Mouse (Mus musculus) forebrain, embryonic 13.5 days (tissue): Measurements from ENCODE around the gene Gm8374. TPM values are rescaled to one million over a fixed set of nuclear protein-coding genes. Genes with fewer than 3 reads are reported as not detected.
A peak's percentile ranks its signal among the peaks of the same experiment; 100 is the strongest.
"Not testable (repeated sequence)": the region's sequence is repeated elsewhere in the genome, so short reads cannot be mapped to it uniquely, and the experiment has no call there.

Source experiments
- ATAC-seq: fragments of 200-750 bp; cut with Nextera tagmentation; 2 replicates; pipeline ENCODE4 v1.8.0; 2017
- H3K27ac ChIP-seq: fragments of 300-500 bp; sonication (generic); 2 replicates; pipeline ENCODE4 v1.5.1; 2015; ENCODE audit warnings: inconsistent platforms, mild to moderate bottlenecking, moderate library complexity
- H3K27me3 ChIP-seq: fragments of 300-500 bp; sonication (generic); 2 replicates; pipeline ENCODE4 v1.6.1; 2015; ENCODE audit warnings: mild to moderate bottlenecking, inconsistent platforms
- H3K36me3 ChIP-seq: fragments of 300-500 bp; sonication (generic); 2 replicates; pipeline ENCODE4 v1.6.1; 2015; ENCODE audit warnings: mild to moderate bottlenecking, inconsistent platforms; ENCODE audit not compliant: poor library complexity, severe bottlenecking
- H3K4me1 ChIP-seq: fragments of 300-500 bp; sonication (generic); 2 replicates; pipeline ENCODE4 v1.6.1; 2015; ENCODE audit warnings: inconsistent platforms
- H3K4me2 ChIP-seq: fragments of 300-500 bp; sonication (generic); 2 replicates; pipeline ENCODE4 v1.6.1; 2015; ENCODE audit warnings: inconsistent platforms, mild to moderate bottlenecking, moderate library complexity
- H3K4me3 ChIP-seq: fragments of 300-500 bp; sonication (generic); 2 replicates; pipeline ENCODE4 v1.5.1; 2015; ENCODE audit warnings: mild to moderate bottlenecking, inconsistent platforms
- H3K9ac ChIP-seq: fragments of 300-500 bp; sonication (generic); 2 replicates; pipeline ENCODE4 v1.6.1; 2015; ENCODE audit warnings: mild to moderate bottlenecking, inconsistent platforms
- H3K9me3 ChIP-seq: fragments of 300-500 bp; sonication (generic); replicated peaks from 2 replicates; pipeline ENCODE4 v1.6.1; 2016; ENCODE audit warnings: inconsistent platforms
- WGBS: fragments of 180-500 bp; shearing (Covaris S2); methylation state at CpG from one replicate; pipeline ENCODE4 v1.1.7; 2015; 5-methylcytosine and 5-hydroxymethylcytosine counted together
- polyA plus RNA-seq: library from polyadenylated mRNA; unstranded; fragments of >200 nt; fragmentation: Nextera tagmentation; extraction: Ambion mirVana; gene quantifications from 2 replicates; pipeline ENCODE4 v1.2.1, GENCODE M21; 2015

The Gm8374 gene
- polyA plus RNA-seq, result not detected in 2 replicates

GRCm38 (mm10) chr14:7365034-7365433 is at the start of gene Gm8374:
Gm8374 (minus strand) TSS chr14:7365134.
- H3K9me3 ChIP-seq, H3K4me1 ChIP-seq, H3K27ac ChIP-seq, H3K36me3 ChIP-seq, ATAC-seq, H3K4me2 ChIP-seq, H3K4me3 ChIP-seq, H3K27me3 ChIP-seq, H3K9ac ChIP-seq: not testable (repeated sequence)
- 86% methylated on average over 3 of the region's 3 CpGs for WGBS

DNA sequence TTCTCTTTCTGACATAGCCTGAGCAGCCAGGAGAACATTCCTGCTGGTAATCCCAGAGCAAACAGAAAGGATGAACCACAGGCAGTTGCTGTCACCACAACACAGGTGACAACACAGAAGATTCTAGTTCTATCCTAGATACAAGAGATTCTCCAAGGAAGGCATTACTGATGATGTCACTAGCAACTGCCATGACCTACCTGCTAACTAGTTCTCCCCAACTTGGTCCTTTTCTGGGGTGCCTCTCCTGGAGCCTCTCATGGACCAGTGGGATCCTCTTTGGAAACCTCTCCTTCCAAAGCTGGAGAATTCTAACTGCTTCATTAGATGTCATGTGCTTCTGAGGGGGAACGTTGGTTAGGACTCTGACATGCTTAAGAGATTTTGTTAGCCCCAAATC is 32.6 kb downstream of the Gm8374 start, which contains the start of gene Gm5797:
Gm5797 (minus strand) TSS at position 101 of the 400 bp plus-strand sequence.
- not testable (repeated sequence) for H3K27ac ChIP-seq, H3K27me3 ChIP-seq, H3K36me3 ChIP-seq, H3K4me1 ChIP-seq, ATAC-seq, H3K9ac ChIP-seq, H3K4me3 ChIP-seq, H3K4me2 ChIP-seq, H3K9me3 ChIP-seq
- no CpG with 5 or more reads among the region's 1 CpGs for WGBS

DNA sequence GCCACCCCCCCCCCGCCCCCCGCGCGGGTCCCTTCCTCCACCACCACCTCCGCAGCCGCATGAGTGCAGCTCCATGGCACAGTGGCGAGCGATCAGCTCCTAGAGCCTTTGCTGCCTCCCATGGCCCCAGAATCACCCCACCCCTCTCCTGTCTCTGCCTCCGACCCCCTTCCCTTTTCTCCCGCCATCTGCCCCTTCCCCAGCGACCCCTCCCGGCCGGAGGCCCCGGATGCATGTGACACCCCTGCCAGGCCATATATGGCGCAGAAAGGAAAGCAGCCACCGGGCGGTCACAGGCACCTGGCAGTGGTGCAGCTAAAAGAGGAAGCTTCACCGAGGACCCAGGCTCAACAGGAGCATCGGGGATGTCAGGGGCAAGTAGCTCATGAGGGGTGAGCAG is 49.8 kb downstream of the Gm8374 start:
- not testable (repeated sequence) for H3K9me3 ChIP-seq, H3K4me1 ChIP-seq, H3K36me3 ChIP-seq, H3K27ac ChIP-seq, H3K27me3 ChIP-seq, ATAC-seq
- H3K4me3 ChIP-seq, result peak overlapping the region; percentile 49
- H3K4me2 ChIP-seq, result peak overlapping the region; percentile 64
- 1% methylated on average over 11 of the region's 19 CpGs for WGBS
- H3K9ac ChIP-seq, result peak overlapping the region; percentile 70

DNA sequence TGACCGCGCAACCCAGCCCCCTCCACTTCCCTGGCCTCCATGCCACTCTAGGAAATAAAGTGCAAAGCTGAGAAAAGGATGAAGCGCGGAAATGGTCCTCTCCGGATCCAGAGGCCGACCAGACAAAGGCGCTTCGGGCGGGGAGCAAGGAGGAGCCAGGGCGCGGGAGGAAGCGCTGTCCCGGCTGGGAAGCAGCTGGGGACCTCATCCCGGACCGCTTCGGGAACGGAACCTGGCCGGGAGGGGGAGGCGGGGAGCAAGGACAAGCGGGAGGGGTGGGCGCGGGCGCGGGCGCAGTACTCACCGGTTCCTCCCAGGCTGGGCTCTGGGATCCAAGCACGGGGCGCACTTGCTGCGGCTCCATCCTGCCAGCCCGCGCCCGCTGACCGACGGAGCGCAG is 50.3 kb downstream of the Gm8374 start, which contains the start of gene Gm3739:
Gm3739 (minus strand) TSS at position 389 of the 400 bp plus-strand sequence.
- not testable (repeated sequence) for H3K27me3 ChIP-seq, H3K36me3 ChIP-seq, ATAC-seq, H3K9me3 ChIP-seq, H3K4me1 ChIP-seq, H3K27ac ChIP-seq
- peak within 1 kb of the TSS; percentile 70 for H3K9ac ChIP-seq
- peak within 1 kb of the TSS; percentile 64 for H3K4me2 ChIP-seq
- 0% methylated on average over 5 of the region's 35 CpGs for WGBS
- peak within 1 kb of the TSS; percentile 49 for H3K4me3 ChIP-seq

Other genes with a start within 250 kb of the Gm8374 start
- not detected in 2 replicates for gene Gm6676, start 239.7 kb downstream of the Gm8374 start, polyA plus RNA-seq
- 4.9 and 5.5 TPM in 2 replicates for gene Gm3512, start 190.6 kb downstream of the Gm8374 start, polyA plus RNA-seq
- gene Gm16434, start 170.6 kb downstream of the Gm8374 start, polyA plus RNA-seq, result not detected in 2 replicates
- gene Gm3727, start 100.4 kb downstream of the Gm8374 start, polyA plus RNA-seq, result not detected in 2 replicates
- 3.8 and 3.9 TPM in 2 replicates for gene Gm3739, start 50.1 kb downstream of the Gm8374 start, polyA plus RNA-seq
- gene Gm5797, start 32.7 kb downstream of the Gm8374 start, polyA plus RNA-seq, result not detected in 2 replicates
- gene Gm3755, start 85.8 kb upstream of the Gm8374 start, polyA plus RNA-seq, result not detected in 2 replicates
- 4.6 and 7.4 TPM in 2 replicates for gene Gm3752, start 118.6 kb upstream of the Gm8374 start, polyA plus RNA-seq
- 1.7 and 2.6 TPM in 2 replicates for gene Gm3558, start 203.4 kb upstream of the Gm8374 start, polyA plus RNA-seq
- gene Gm10338, start 230.5 kb upstream of the Gm8374 start, polyA plus RNA-seq, result not detected in 2 replicates